Mouse (Mus musculus) limb, embryonic 10.5 days (tissue): ENCODE data around the gene Trp63. TPM values are rescaled to one million over a fixed set of nuclear protein-coding genes. Genes with fewer than 3 reads are reported as not detected.

Source experiments
- DNase-seq: peaks from one replicate; pipeline ENCODE4 v3.0.0-alpha.2; 2017; ENCODE audit warnings: low spot score
- H3K27ac ChIP-seq: fragments of 300-500 bp; sonication (generic); 2 replicates; pipeline ENCODE4 v1.5.1; 2016; ENCODE audit warnings: mild to moderate bottlenecking
- H3K27me3 ChIP-seq: fragments of 300-500 bp; sonication (generic); 2 replicates; pipeline ENCODE4 v1.6.1; 2016; ENCODE audit warnings: low read depth, mild to moderate bottlenecking; ENCODE audit not compliant: poor library complexity, severe bottlenecking
- H3K36me3 ChIP-seq: fragments of 300-500 bp; sonication (generic); 2 replicates; pipeline ENCODE4 v1.6.1; 2016; ENCODE audit warnings: mild to moderate bottlenecking, moderate library complexity
- H3K4me1 ChIP-seq: fragments of 300-500 bp; sonication (generic); 2 replicates; pipeline ENCODE4 v1.6.1; 2016
- H3K4me3 ChIP-seq: fragments of 300-500 bp; sonication (generic); 2 replicates; pipeline ENCODE4 v1.5.1; 2016; ENCODE audit warnings: mild to moderate bottlenecking, moderate library complexity
- H3K9me3 ChIP-seq: fragments of 300-500 bp; sonication (generic); replicated peaks from 2 replicates; pipeline ENCODE4 v1.6.1; 2016; ENCODE audit warnings: mild to moderate bottlenecking
- WGBS: fragments of 180-500 bp; shearing (Covaris S2); methylation state at CpG from one replicate; pipeline ENCODE4 v1.1.7; 2016; 5-methylcytosine and 5-hydroxymethylcytosine counted together
- polyA plus RNA-seq: library from polyadenylated mRNA; unstranded; fragments of >200 nt; fragmentation: Nextera tagmentation; extraction: Ambion mirVana; gene quantifications from 2 replicates; pipeline ENCODE4 v1.2.1, GENCODE M21; 2016

Trp63 gene
- polyA plus RNA-seq, 1 experiment from 2014 or later, result 21.3 TPM

- WGBS, result 78% methylated on average over 4 of the region's 4 CpGs
- H3K27me3 ChIP-seq, result no peaks in the 10 kb centered on the region
- H3K4me3 ChIP-seq, result no peak overlapping the region
- H3K9me3 ChIP-seq, result no peaks in the 10 kb centered on the region
- no peak for DNase-seq
- H3K36me3 ChIP-seq, result no peaks in the 10 kb centered on the region
- no peak overlapping the region for H3K27ac ChIP-seq
- peaks cover 1% of the 10 kb centered on the region; the same call in 1 of the 2 replicates for H3K4me1 ChIP-seq
Measured at GRCm38 (mm10) chr16:25797732-25798294, 114.2 kb downstream of the Trp63 start.

GRCm38 (mm10) chr16:25799618-25800017 is 116.1 kb downstream of the Trp63 start:
- no peaks in the 10 kb centered on the region for H3K4me1 ChIP-seq
- no peak overlapping the region for H3K4me3 ChIP-seq
- DNase-seq, result no peak
- no peaks in the 10 kb centered on the region for H3K36me3 ChIP-seq
- H3K27me3 ChIP-seq, result no peaks in the 10 kb centered on the region
- no peak overlapping the region for H3K27ac ChIP-seq
- no peaks in the 10 kb centered on the region for H3K9me3 ChIP-seq

GRCm38 (mm10) chr16:25804955-25805354 is 121.4 kb downstream of the Trp63 start:
- H3K36me3 ChIP-seq, result no peaks in the 10 kb centered on the region
- H3K9me3 ChIP-seq, result no peaks in the 10 kb centered on the region
- H3K27ac ChIP-seq, result no peak overlapping the region
- no peaks in the 10 kb centered on the region for H3K27me3 ChIP-seq
- no peaks in the 10 kb centered on the region for H3K4me1 ChIP-seq
- WGBS, result 73% methylated on average over 3 of the region's 3 CpGs
- no peak for DNase-seq
- no peak overlapping the region for H3K4me3 ChIP-seq

GRCm38 (mm10) chr16:25807116-25807515 is 123.6 kb downstream of the Trp63 start:
- H3K9me3 ChIP-seq, result no peaks in the 10 kb centered on the region
- no peak overlapping the region for H3K27ac ChIP-seq
- no peaks in the 10 kb centered on the region for H3K27me3 ChIP-seq
- 0 out of 2 replicates have a peak, but pooled peaks cover 7% of the 10 kb centered on the region for H3K4me1 ChIP-seq
- no peak for DNase-seq
- no peak overlapping the region for H3K4me3 ChIP-seq
- H3K36me3 ChIP-seq, result no peaks in the 10 kb centered on the region

GRCm38 (mm10) chr16:25817753-25818624 is 134.4 kb downstream of the Trp63 start:
- WGBS, result 42% methylated on average over 10 of the region's 10 CpGs
- Histone ChIP-seq H3K4me3 (no peak overlapping the region), H3K4me1 (peaks cover 8% of the 10 kb centered on the region; the same call in 1 of the 2 replicates), H3K9me3 (no peaks in the 10 kb centered on the region), H3K36me3 (no peaks in the 10 kb centered on the region), H3K27ac (peak overlapping the region; percentile 2; the same call in 1 of the 2 replicates), H3K27me3 (no peaks in the 10 kb centered on the region)
- no peak for DNase-seq

- no peaks in the 10 kb centered on the region for H3K36me3 ChIP-seq
- DNase-seq, result no peak
- H3K27me3 ChIP-seq, result no peaks in the 10 kb centered on the region
Measured at GRCm38 (mm10) chr16:25826016-25826415, 142.5 kb downstream of the Trp63 start.

GRCm38 (mm10) chr16:25832576-25832975 is 149.0 kb downstream of the Trp63 start:
- Histone ChIP-seq H3K4me1 (peaks cover 9% of the 10 kb centered on the region; the same call in 1 of the 2 replicates), H3K27ac (no peak overlapping the region), H3K36me3 (no peaks in the 10 kb centered on the region), H3K4me3 (no peak overlapping the region), H3K9me3 (no peaks in the 10 kb centered on the region), H3K27me3 (no peaks in the 10 kb centered on the region)
- WGBS, result 87% methylated on average over 4 of the region's 4 CpGs
- DNase-seq, result no peak

More at GRCm38 (mm10) chr16:25826016-25826415, 142.5 kb downstream of the Trp63 start:
- H3K4me1 ChIP-seq, result no peaks in the 10 kb centered on the region
- WGBS, result 60% methylated on average over 7 of the region's 7 CpGs
- no peak overlapping the region for H3K27ac ChIP-seq
- no peaks in the 10 kb centered on the region for H3K9me3 ChIP-seq
- no peak overlapping the region for H3K4me3 ChIP-seq

GRCm38 (mm10) chr16:25835301-25835700 is 151.7 kb downstream of the Trp63 start:
- 84% methylated on average over 3 of the region's 3 CpGs for WGBS
- DNase-seq, result no peak
- H3K27ac ChIP-seq, result no peak overlapping the region

GRCm38 (mm10) chr16:25835723-25836122 is 152.2 kb downstream of the Trp63 start:
- WGBS, result 82% methylated on average over 5 of the region's 5 CpGs
- Histone ChIP-seq H3K36me3 (no peaks in the 10 kb centered on the region), H3K9me3 (no peaks in the 10 kb centered on the region), H3K4me1 (peaks cover 17% of the 10 kb centered on the region; the same call in 1 of the 2 replicates), H3K4me3 (no peak overlapping the region), H3K27ac (no peak overlapping the region), H3K27me3 (no peaks in the 10 kb centered on the region)
- DNase-seq, result no peak

More at GRCm38 (mm10) chr16:25835301-25835700, 151.7 kb downstream of the Trp63 start:
- Histone ChIP-seq H3K4me3 (no peak overlapping the region), H3K9me3 (no peaks in the 10 kb centered on the region), H3K27me3 (no peaks in the 10 kb centered on the region), H3K36me3 (no peaks in the 10 kb centered on the region), H3K4me1 (peaks cover 17% of the 10 kb centered on the region; the same call in 1 of the 2 replicates)

GRCm38 (mm10) chr16:25842996-25843395 is 159.4 kb downstream of the Trp63 start:
- Histone ChIP-seq H3K9me3 (no peaks in the 10 kb centered on the region), H3K4me3 (no peak overlapping the region), H3K27ac (no peak overlapping the region), H3K27me3 (no peaks in the 10 kb centered on the region), H3K4me1 (peaks cover 8% of the 10 kb centered on the region; the same call in 1 of the 2 replicates), H3K36me3 (no peaks in the 10 kb centered on the region)
- DNase-seq, result no peak
- WGBS, result 81% methylated on average over 6 of the region's 6 CpGs

- Histone ChIP-seq H3K27ac (no peak overlapping the region), H3K27me3 (no peaks in the 10 kb centered on the region), H3K9me3 (no peaks in the 10 kb centered on the region), H3K4me1 (peaks cover 11% of the 10 kb centered on the region; the same call in 1 of the 2 replicates), H3K4me3 (no peak overlapping the region), H3K36me3 (no peaks in the 10 kb centered on the region)
- DNase-seq, result no peak
- 89% methylated on average over 13 of the region's 13 CpGs for WGBS
Measured at GRCm38 (mm10) chr16:25843625-25844024, 160.1 kb downstream of the Trp63 start.

GRCm38 (mm10) chr16:25846611-25847010 is 163.0 kb downstream of the Trp63 start:
- no peak for DNase-seq
- Histone ChIP-seq H3K9me3 (no peaks in the 10 kb centered on the region), H3K27ac (no peak overlapping the region), H3K4me1 (peaks cover 13% of the 10 kb centered on the region), H3K27me3 (no peaks in the 10 kb centered on the region), H3K36me3 (no peaks in the 10 kb centered on the region), H3K4me3 (no peak overlapping the region)
- WGBS, result 95% methylated on average over 5 of the region's 5 CpGs

GRCm38 (mm10) chr16:25848474-25848873 is 164.9 kb downstream of the Trp63 start:
- 66% methylated on average over 2 of the region's 2 CpGs for WGBS
- H3K4me3 ChIP-seq, result no peak overlapping the region
- H3K27ac ChIP-seq, result no peak overlapping the region
- H3K9me3 ChIP-seq, result no peaks in the 10 kb centered on the region
- DNase-seq, result no peak
- H3K27me3 ChIP-seq, result no peaks in the 10 kb centered on the region
- H3K4me1 ChIP-seq, result peaks cover 13% of the 10 kb centered on the region
- no peaks in the 10 kb centered on the region for H3K36me3 ChIP-seq
